Mouse (Mus musculus) small intestine, adult 2 months (tissue): ENCODE measurements at regions not wholly inside any gene's neighbourhood (a gene's known extent, or its start where the extent isn't known, plus 50 kb on each side); places are given as distances from the start of the nearest gene placed in this dataset.

Experiments used
- H3K27ac ChIP-seq: fragments of 200-500 bp; 2 replicates; pipeline ENCODE4 v1.5.1; 2012; ENCODE audit warnings: low read depth, low read length, control low read depth, inconsistent platforms; ENCODE audit not compliant: insufficient read depth
- H3K27me3 ChIP-seq: fragments of 200-500 bp; 2 replicates; pipeline ENCODE4 v1.6.1; 2012; ENCODE audit warnings: mild to moderate bottlenecking, moderate library complexity, low read length, inconsistent platforms; ENCODE audit not compliant: control insufficient read depth, insufficient read depth
- H3K36me3 ChIP-seq: fragments of 200-500 bp; 2 replicates; pipeline ENCODE4 v1.6.1; 2012; ENCODE audit warnings: mild to moderate bottlenecking, low read length, control low read depth, inconsistent platforms; ENCODE audit not compliant: control insufficient read depth, insufficient read depth
- H3K4me1 ChIP-seq: fragments of 200-500 bp; 2 replicates; pipeline ENCODE4 v1.6.1; 2012; ENCODE audit warnings: low read length, inconsistent platforms, mixed read lengths; ENCODE audit not compliant: control insufficient read depth, insufficient read depth, insufficient read length
- H3K4me3 ChIP-seq: fragments of 200-500 bp; 2 replicates; pipeline ENCODE4 v1.5.1; 2012; ENCODE audit warnings: low read depth, mild to moderate bottlenecking, control low read depth, inconsistent platforms, low read length, moderate library complexity
- CTCF ChIP-seq: fragments of 200-500 bp; IDR thresholded peaks from 2 replicates; pipeline ENCODE4 v1.5.1; 2012; ENCODE audit warnings: low read depth, mild to moderate bottlenecking, control low read depth, inconsistent platforms, low read length, moderate library complexity, mixed read lengths; ENCODE audit not compliant: insufficient replicate concordance, insufficient read length; ENCODE audit errors: extremely low read depth
- POLR2A ChIP-seq: fragments of 200-500 bp; IDR thresholded peaks from 2 replicates; pipeline ENCODE4 v1.6.1; 2012; ENCODE audit warnings: low read depth, mild to moderate bottlenecking, control low read depth, inconsistent platforms, low read length, moderate library complexity
- WGBS: fragments of 180-500 bp; shearing (Covaris S2); methylation state at CpG from one replicate; pipeline ENCODE4 v1.1.7; 2018; 5-methylcytosine and 5-hydroxymethylcytosine counted together

GRCm38 (mm10) chr7:129784966-129785365 is 193.3 kb downstream of the Wdr11 start:
- Histone ChIP-seq H3K36me3 (no peaks in the 10 kb centered on the region), H3K4me1 (no peaks in the 10 kb centered on the region), H3K27me3 (no peaks in the 10 kb centered on the region), H3K4me3 (no peak overlapping the region), H3K27ac (no peak overlapping the region)
- 83% methylated on average over 4 of the region's 4 CpGs for WGBS
- TF ChIP-seq CTCF, result no peak
- TF ChIP-seq POLR2A, result no peak

- Histone ChIP-seq H3K36me3 (no peaks in the 10 kb centered on the region), H3K27me3 (no peaks in the 10 kb centered on the region), H3K27ac (no peak overlapping the region), H3K4me3 (no peak overlapping the region), H3K4me1 (no peaks in the 10 kb centered on the region)
- TF ChIP-seq CTCF (no peak), POLR2A (no peak)
- 52% methylated on average over 2 of the region's 2 CpGs for WGBS
Observed at GRCm38 (mm10) chr7:129787011-129787410, 195.3 kb downstream of the Wdr11 start.

GRCm38 (mm10) chr7:129787736-129788135 is 196.1 kb downstream of the Wdr11 start:
- Histone ChIP-seq H3K27ac (no peak overlapping the region), H3K4me3 (no peak overlapping the region), H3K4me1 (no peaks in the 10 kb centered on the region), H3K27me3 (no peaks in the 10 kb centered on the region), H3K36me3 (no peaks in the 10 kb centered on the region)
- WGBS, result 94% methylated on average over 2 of the region's 2 CpGs
- TF ChIP-seq CTCF (no peak), POLR2A (no peak)

- no peaks in the 10 kb centered on the region for H3K36me3 ChIP-seq
- no peak overlapping the region for H3K4me3 ChIP-seq
- 76% methylated on average over 6 of the region's 6 CpGs for WGBS
- TF ChIP-seq CTCF (no peak), POLR2A (no peak)
- no peak overlapping the region for H3K27ac ChIP-seq
- H3K4me1 ChIP-seq, result no peaks in the 10 kb centered on the region
- no peaks in the 10 kb centered on the region for H3K27me3 ChIP-seq
Observed at GRCm38 (mm10) chr7:129789461-129789860, 197.8 kb downstream of the Wdr11 start.

- TF ChIP-seq POLR2A (no peak), CTCF (no peak)
- Histone ChIP-seq H3K4me1 (no peaks in the 10 kb centered on the region), H3K27me3 (no peaks in the 10 kb centered on the region), H3K36me3 (no peaks in the 10 kb centered on the region), H3K4me3 (no peak overlapping the region), H3K27ac (peak overlapping the region; percentile 71)
- 80% methylated on average over 6 of the region's 6 CpGs for WGBS
Observed at GRCm38 (mm10) chr7:129790590-129791449, 199.2 kb downstream of the Wdr11 start.

- TF ChIP-seq CTCF (no peak), POLR2A (no peak)
- 79% methylated on average over 6 of the region's 6 CpGs for WGBS
- H3K4me1 ChIP-seq, result no peaks in the 10 kb centered on the region
- no peaks in the 10 kb centered on the region for H3K36me3 ChIP-seq
- H3K4me3 ChIP-seq, result no peak overlapping the region
- no peaks in the 10 kb centered on the region for H3K27me3 ChIP-seq
- peak overlapping the region; percentile 26; the same call in 1 of the 2 replicates for H3K27ac ChIP-seq
Observed at GRCm38 (mm10) chr7:129791450-129791820, 199.8 kb downstream of the Wdr11 start.

- no peaks in the 10 kb centered on the region for H3K4me1 ChIP-seq
- H3K27me3 ChIP-seq, result no peaks in the 10 kb centered on the region
- H3K36me3 ChIP-seq, result no peaks in the 10 kb centered on the region
- H3K27ac ChIP-seq, result no peak overlapping the region
- TF ChIP-seq POLR2A, result no peak
- TF ChIP-seq CTCF, result no peak
- WGBS, result 69% methylated on average over 2 of the region's 2 CpGs
- H3K4me3 ChIP-seq, result no peak overlapping the region
Observed at GRCm38 (mm10) chr7:129793733-129794132, 202.1 kb downstream of the Wdr11 start.
